Mouse (Mus musculus) liver, postnatal 0 days (tissue): ENCODE measurements around the gene Gm45902.

Source experiments
- CTCF ChIP-seq: sonication (generic); IDR thresholded peaks from 2 replicates; pipeline ENCODE4 v1.5.1; 2016; ENCODE audit warnings: antibody characterized with exemption, low read depth
- EP300 ChIP-seq: IDR thresholded peaks from 2 replicates; pipeline ENCODE4 v1.6.1; 2016; ENCODE audit warnings: antibody characterized with exemption, low read depth, mild to moderate bottlenecking

DNA sequence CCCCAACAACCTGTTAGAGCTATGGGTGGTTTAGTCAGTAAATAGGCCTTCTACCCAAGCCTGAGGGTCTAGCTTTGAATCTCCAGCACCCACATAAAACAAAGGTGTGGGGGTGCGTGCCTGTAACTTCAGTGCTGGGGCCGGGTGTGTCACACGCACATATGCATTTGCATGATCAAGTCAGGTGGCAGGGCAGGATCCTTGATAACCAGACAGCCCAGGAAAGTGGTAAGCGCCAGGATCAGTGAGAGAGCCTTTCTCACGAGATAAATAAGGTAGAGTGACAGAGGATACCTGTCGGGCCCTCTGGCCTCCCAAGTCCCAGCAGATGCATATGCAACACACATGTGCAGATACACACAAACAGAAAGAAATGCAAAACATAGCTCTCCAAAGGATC lies 13.0 kb downstream of the Gm45902 start:
- TF ChIP-seq CTCF (no peak), EP300 (no peak)
